Mouse (Mus musculus) kidney, postnatal 0 days (tissue): ENCODE results near the gene Drd1. TPM values are rescaled to one million over a fixed set of nuclear protein-coding genes. Genes with fewer than 3 reads are reported as not detected.
A peak's percentile ranks its signal among the peaks of the same experiment; 100 is the strongest.

ENCODE experiments used
- ATAC-seq: fragments of 200-750 bp; cut with Nextera tagmentation; replicated peaks from 2 replicates; pipeline ENCODE4 v1.8.0; 2017; ENCODE audit warnings: low read depth, moderate number of reproducible peaks, moderate TSS enrichment, moderate library complexity; ENCODE audit not compliant: low FRiP score
- DNase-seq: peaks from one replicate; pipeline ENCODE4 v3.0.0-alpha.2; 2016; ENCODE audit warnings: low spot score
- H3K27ac ChIP-seq: fragments of 300-500 bp; sonication (generic); 2 replicates; pipeline ENCODE4 v1.5.1; 2014; ENCODE audit warnings: mild to moderate bottlenecking
- H3K27me3 ChIP-seq: fragments of 300-500 bp; sonication (generic); 2 replicates; pipeline ENCODE4 v1.6.1; 2014; ENCODE audit warnings: low read length, mixed read lengths; ENCODE audit not compliant: insufficient read depth
- H3K36me3 ChIP-seq: fragments of 300-500 bp; sonication (generic); 2 replicates; pipeline ENCODE4 v1.6.1; 2014; ENCODE audit warnings: low read length, mixed read lengths; ENCODE audit not compliant: insufficient read depth
- H3K4me1 ChIP-seq: fragments of 300-500 bp; sonication (generic); replicated peaks from 2 replicates; pipeline ENCODE4 v1.6.1; 2014; ENCODE audit warnings: antibody characterized with exemption, low read length, mixed read lengths; ENCODE audit not compliant: insufficient read depth
- H3K4me2 ChIP-seq: fragments of 300-500 bp; sonication (generic); 2 replicates; pipeline ENCODE4 v1.6.1; 2014; ENCODE audit warnings: mild to moderate bottlenecking, low read length, moderate library complexity, mixed read lengths
- H3K4me3 ChIP-seq: fragments of 300-500 bp; sonication (generic); replicated peaks from 2 replicates; pipeline ENCODE4 v1.5.1; 2014; ENCODE audit warnings: low read depth, low read length
- H3K9ac ChIP-seq: fragments of 300-500 bp; sonication (generic); 2 replicates; pipeline ENCODE4 v1.6.1; 2014; ENCODE audit warnings: low read depth, low read length
- H3K9me3 ChIP-seq: fragments of 300-500 bp; sonication (generic); replicated peaks from 2 replicates; pipeline ENCODE4 v1.6.1; 2016; ENCODE audit warnings: low read length, inconsistent platforms, mixed read lengths
- CTCF ChIP-seq: IDR thresholded peaks from 2 replicates; pipeline ENCODE4 v1.5.1; 2016; ENCODE audit warnings: antibody characterized with exemption, low read depth, mild to moderate bottlenecking, moderate library complexity
- WGBS: fragments of 180-500 bp; shearing (Covaris S2); extraction: QIAGEN DNeasy Blood & Tissue Kit; methylation state at CpG from one replicate; pipeline ENCODE4 v1.1.7; 2014; 5-methylcytosine and 5-hydroxymethylcytosine counted together
- polyA plus RNA-seq: library from polyadenylated mRNA; unstranded; fragments of >200 nt; fragmentation: Nextera tagmentation; extraction: Ambion mirVana; gene quantifications from 2 replicates; pipeline ENCODE4 v1.2.1, GENCODE M21; 2015

Gene Drd1
- polyA plus RNA-seq, 1 experiment from 2014 or later: 0.33 TPM

GRCm38 (mm10) chr13:54076051-54076450, 20.5 kb upstream of the Drd1 start:
- no peak overlapping the region for H3K4me2 ChIP-seq
- H3K27ac ChIP-seq: 0 out of 2 replicates have a peak overlapping the region, but pooled peaks have one; percentile 33
- H3K9me3 ChIP-seq: no peaks in the 10 kb centered on the region
- DNase-seq (no peak), ATAC-seq (no peak)
- no peak for TF ChIP-seq CTCF
- H3K9ac ChIP-seq: no peak overlapping the region
- WGBS: 88% methylated on average over 6 of the region's 6 CpGs
- no peaks in the 10 kb centered on the region for H3K27me3 ChIP-seq
- H3K4me3 ChIP-seq: no peak overlapping the region
- H3K36me3 ChIP-seq: no peaks in the 10 kb centered on the region
- H3K4me1 ChIP-seq: no peaks in the 10 kb centered on the region

- no peak for DNase-seq
- H3K27me3 ChIP-seq: no peaks in the 10 kb centered on the region
- H3K4me3 ChIP-seq: no peak overlapping the region
- ATAC-seq: no peak
- no peaks in the 10 kb centered on the region for H3K9me3 ChIP-seq
- WGBS: 84% methylated on average over 2 of the region's 2 CpGs
- no peak overlapping the region for H3K27ac ChIP-seq
- H3K4me2 ChIP-seq: no peak overlapping the region
- no peaks in the 10 kb centered on the region for H3K4me1 ChIP-seq
- H3K36me3 ChIP-seq: no peaks in the 10 kb centered on the region
- no peak for TF ChIP-seq CTCF
- no peak overlapping the region for H3K9ac ChIP-seq
Observed at GRCm38 (mm10) chr13:54075416-54075815, 19.9 kb upstream of the Drd1 start.

- H3K27ac ChIP-seq: peak overlapping the region; percentile 89
- peak overlapping the region; percentile 87; the same call in 1 of the 2 replicates for H3K4me3 ChIP-seq
- no peak for TF ChIP-seq CTCF
- H3K9me3 ChIP-seq: no peaks in the 10 kb centered on the region
- H3K4me2 ChIP-seq: peak overlapping the region; percentile 65
- H3K4me1 ChIP-seq: no peaks in the 10 kb centered on the region
- ATAC-seq: no peak
- DNase-seq: no peak
- no peak overlapping the region for H3K9ac ChIP-seq
- H3K36me3 ChIP-seq: no peaks in the 10 kb centered on the region
- 64% methylated on average over 2 of the region's 2 CpGs for WGBS
- H3K27me3 ChIP-seq: no peaks in the 10 kb centered on the region
Observed at GRCm38 (mm10) chr13:54073491-54073890, 18.0 kb upstream of the Drd1 start.

GRCm38 (mm10) chr13:54073066-54073465, 17.6 kb upstream of the Drd1 start:
- H3K9ac ChIP-seq: no peak overlapping the region

GRCm38 (mm10) chr13:54072526-54073057, 17.1 kb upstream of the Drd1 start:
- H3K9me3 ChIP-seq: no peaks in the 10 kb centered on the region
- peak overlapping the region; percentile 65 for H3K4me2 ChIP-seq
- no peaks in the 10 kb centered on the region for H3K27me3 ChIP-seq
- WGBS: 22% methylated on average over 10 of the region's 10 CpGs
- no peak for TF ChIP-seq CTCF
- H3K27ac ChIP-seq: peak overlapping the region; percentile 89
- H3K9ac ChIP-seq: peak overlapping the region; percentile 88; the same call in 1 of the 2 replicates
- no peak for DNase-seq
- H3K36me3 ChIP-seq: no peaks in the 10 kb centered on the region
- H3K4me1 ChIP-seq: no peaks in the 10 kb centered on the region
- no peak for ATAC-seq
- H3K4me3 ChIP-seq: peak overlapping the region; percentile 87

More at GRCm38 (mm10) chr13:54073066-54073465, 17.6 kb upstream of the Drd1 start:
- Histone ChIP-seq H3K4me3 (peak overlapping the region; percentile 87; the same call in 1 of the 2 replicates), H3K4me1 (no peaks in the 10 kb centered on the region), H3K27ac (peak overlapping the region; percentile 89), H3K4me2 (peak overlapping the region; percentile 65), H3K36me3 (no peaks in the 10 kb centered on the region), H3K27me3 (no peaks in the 10 kb centered on the region), H3K9me3 (no peaks in the 10 kb centered on the region)
- WGBS: 3% methylated on average over 1 of the region's 1 CpGs
- no peak for TF ChIP-seq CTCF
- ATAC-seq (no peak), DNase-seq (peak; percentile 63)

GRCm38 (mm10) chr13:54071606-54072331, 16.3 kb upstream of the Drd1 start, which contains the start of gene Sfxn1:
Sfxn1 (plus strand) TSS chr13:54071869.
- H3K9ac ChIP-seq: peak within 1 kb of the TSS; percentile 88
- no peaks in the 10 kb centered on the region for H3K27me3 ChIP-seq
- no peaks in the 10 kb centered on the region for H3K4me1 ChIP-seq
- DNase-seq (peak; percentile 73), ATAC-seq (peak; percentile 73)
- H3K27ac ChIP-seq: peak within 1 kb of the TSS; percentile 89
- under 1% methylated on average over 73 of the region's 74 CpGs for WGBS
- no peaks in the 10 kb centered on the region for H3K36me3 ChIP-seq
- peak within 1 kb of the TSS; percentile 65 for H3K4me2 ChIP-seq
- H3K9me3 ChIP-seq: no peaks in the 10 kb centered on the region
- no peak for TF ChIP-seq CTCF
- peak within 1 kb of the TSS; percentile 87 for H3K4me3 ChIP-seq
